ENCODE assay signal across 15 mouse cellular contexts in the genomic region with DNA sequence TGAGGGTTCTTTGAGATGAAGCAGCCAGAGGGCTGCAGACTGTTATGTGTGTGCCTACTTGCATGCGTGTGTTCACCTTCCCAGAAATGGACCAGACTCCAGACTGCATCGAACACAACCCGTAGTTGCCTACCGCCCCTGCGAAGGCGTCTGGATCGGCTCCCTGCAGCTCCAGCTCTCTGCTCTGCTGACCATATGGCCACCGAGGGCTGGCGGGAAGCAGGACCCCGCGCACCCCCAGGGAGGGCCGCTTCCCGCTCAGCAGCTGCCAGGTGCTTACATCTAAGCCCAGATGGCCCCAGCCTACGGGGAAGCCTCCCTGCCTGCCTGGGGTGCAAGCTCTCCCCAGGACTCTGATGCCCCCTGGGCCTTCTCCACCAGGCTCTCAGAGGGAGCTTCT.
DNase-seq lines count a peak whose midpoint lies in the region; ATAC-seq and TF ChIP-seq lines count a peak whose summit lies in the region.
"Had no signal": no experiment of that assay in that cellular context is flagged by ENCODE, and none has a peak within 500 bp of the region (broad histone marks: within the 10 kb centered on the region; RNA-seq: fewer than 3 reads in every experiment).

No protein-coding gene starts in this region.

- no peak for ATAC-seq in forebrain, embryonic 15.5 days (replicated peaks)
- ATAC-seq in midbrain, postnatal 0 days (ENCODE audit: low FRiP score), result no peak
- 0 out of 2 replicates have a peak, but pooled peaks have one; percentile 53 for ATAC-seq in limb, embryonic 11.5 days (ENCODE audit: insufficient number of reproducible peaks, low FRiP score, low TSS enrichment, low read depth)
- no peak for ATAC-seq in kidney, embryonic 16.5 days (ENCODE audit: low FRiP score, low TSS enrichment)

- H3K9ac ChIP-seq in forebrain, embryonic 15.5 days (replicated peaks), result no peak overlapping the region
- H3K9ac ChIP-seq in midbrain, postnatal 0 days (replicated peaks; ENCODE audit: low read length, poor library complexity, severe bottlenecking), result no peak overlapping the region
- H3K9ac ChIP-seq in limb, embryonic 11.5 days (ENCODE audit: low read length), result peak overlapping the region; percentile 43
- no peak overlapping the region for H3K9ac ChIP-seq in kidney, embryonic 16.5 days (replicated peaks; ENCODE audit: low read length)
- H3K9ac ChIP-seq: embryonic facial prominence, embryonic 12.5 days; limb, embryonic 15.5 days had no signal

- TF ChIP-seq CTCF in midbrain, postnatal 0 days (IDR thresholded peaks at IDR 0.05), result no peak

- 0 out of 2 replicates have a peak overlapping the region, but pooled peaks have one; percentile 11 for H3K27ac ChIP-seq in forebrain, embryonic 10.5 days
- H3K27ac ChIP-seq in forebrain, embryonic 15.5 days (replicated peaks), result no peak overlapping the region
- H3K27ac ChIP-seq in midbrain, embryonic 10.5 days (replicated peaks), result 0 out of 2 replicates have a peak overlapping the region, but pooled peaks have one; percentile 17
- H3K27ac ChIP-seq in midbrain, postnatal 0 days (ENCODE audit: low read depth, low read length), result no peak overlapping the region
- no peak overlapping the region for H3K27ac ChIP-seq in limb, embryonic 11.5 days (replicated peaks; ENCODE audit: low read depth, low read length)
- H3K27ac ChIP-seq in kidney, embryonic 16.5 days (ENCODE audit: low read length), result no peak overlapping the region
- H3K27ac ChIP-seq: embryonic facial prominence, embryonic 12.5 days; limb, embryonic 15.5 days; macrophage had no signal

- DNase-seq in forebrain, embryonic 10.5 days (ENCODE audit: extremely low spot score, low spot score), result no peak
- peak; percentile 10 for DNase-seq in midbrain, embryonic 10.5 days (ENCODE audit: low spot score)
- no peak for DNase-seq in midbrain, postnatal 0 days (ENCODE audit: low spot score)
- DNase-seq in ZHBTc4 (ENCODE audit: low read depth, low spot score), result peak; percentile 9
- DNase-seq in limb, embryonic 11.5 days (ENCODE audit: low spot score), result peak; percentile 45
- DNase-seq in right cerebral cortex, postnatal 10 days (ENCODE audit: low spot score in 2 of 2), result no peak
- DNase-seq: kidney, adult 11 months; kidney, postnatal 25 days; lung, adult 2 months; right cerebral cortex, adult 18-20 months had no signal

- H3K4me3 ChIP-seq in forebrain, embryonic 10.5 days, result no peak overlapping the region
- no peak overlapping the region for H3K4me3 ChIP-seq in forebrain, embryonic 15.5 days
- H3K4me3 ChIP-seq in midbrain, embryonic 10.5 days, result no peak overlapping the region
- H3K4me3 ChIP-seq in midbrain, postnatal 0 days (ENCODE audit: low read depth, low read length), result no peak overlapping the region
- no peak overlapping the region for H3K4me3 ChIP-seq in limb, embryonic 11.5 days (ENCODE audit: low read depth, low read length)
- no peak overlapping the region for H3K4me3 ChIP-seq in kidney, embryonic 16.5 days (ENCODE audit: low read length)
- H3K4me3 ChIP-seq: embryonic facial prominence, embryonic 12.5 days; limb, embryonic 15.5 days had no signal

- H3K4me2 ChIP-seq in forebrain, embryonic 15.5 days (replicated peaks), result no peak overlapping the region
- H3K4me2 ChIP-seq in midbrain, postnatal 0 days (ENCODE audit: low read depth, low read length, poor library complexity, severe bottlenecking), result no peak overlapping the region
- H3K4me2 ChIP-seq in limb, embryonic 11.5 days (ENCODE audit: low read depth, severe bottlenecking), result no peak overlapping the region
- no peak overlapping the region for H3K4me2 ChIP-seq in kidney, embryonic 16.5 days (replicated peaks; ENCODE audit: low read depth, low read length)
- H3K4me2 ChIP-seq: embryonic facial prominence, embryonic 12.5 days; limb, embryonic 15.5 days had no signal

- 68% methylated on average over 14 of the region's 14 CpGs for WGBS in forebrain, embryonic 10.5 days
- 79% methylated on average over 14 of the region's 14 CpGs for WGBS in forebrain, embryonic 15.5 days
- WGBS in midbrain, embryonic 10.5 days, result 59% methylated on average over 14 of the region's 14 CpGs
- WGBS in midbrain, postnatal 0 days, result 66% methylated on average over 14 of the region's 14 CpGs
- 21% methylated on average over 14 of the region's 14 CpGs for WGBS in limb, embryonic 11.5 days
- WGBS in kidney, embryonic 16.5 days, result 38% methylated on average over 14 of the region's 14 CpGs

- H3K27me3 ChIP-seq in forebrain, embryonic 10.5 days (ENCODE audit: poor library complexity, severe bottlenecking), result no peaks in the 10 kb centered on the region
- H3K27me3 ChIP-seq in forebrain, embryonic 15.5 days, result no peaks in the 10 kb centered on the region
- H3K27me3 ChIP-seq in midbrain, embryonic 10.5 days (ENCODE audit: low read depth, poor library complexity, severe bottlenecking), result no peaks in the 10 kb centered on the region
- H3K27me3 ChIP-seq in midbrain, postnatal 0 days (ENCODE audit: insufficient read depth, low read length), result no peaks in the 10 kb centered on the region
- no peaks in the 10 kb centered on the region for H3K27me3 ChIP-seq in limb, embryonic 11.5 days (ENCODE audit: control insufficient read depth, insufficient read depth, low read length)
- peaks cover 5% of the 10 kb centered on the region; the same call in 1 of the 2 replicates for H3K27me3 ChIP-seq in kidney, embryonic 16.5 days (ENCODE audit: insufficient read depth, low read length)
- H3K27me3 ChIP-seq: embryonic facial prominence, embryonic 12.5 days; limb, embryonic 15.5 days had no signal

- peaks cover 13% of the 10 kb centered on the region; the same call in 1 of the 2 replicates for H3K4me1 ChIP-seq in forebrain, embryonic 10.5 days
- H3K4me1 ChIP-seq in forebrain, embryonic 15.5 days, result no peaks in the 10 kb centered on the region
- peaks cover 5% of the 10 kb centered on the region for H3K4me1 ChIP-seq in midbrain, embryonic 10.5 days
- H3K4me1 ChIP-seq in midbrain, postnatal 0 days (ENCODE audit: insufficient read depth, low read length), result no peaks in the 10 kb centered on the region; the same call in 1 of the 2 replicates
- H3K4me1 ChIP-seq in limb, embryonic 11.5 days (ENCODE audit: control insufficient read depth, insufficient read depth, low read length), result peaks cover 4% of the 10 kb centered on the region; the same call in 1 of the 2 replicates
- peaks cover 8% of the 10 kb centered on the region for H3K4me1 ChIP-seq in kidney, embryonic 16.5 days (ENCODE audit: insufficient read depth, low read length)

- H3K36me3 ChIP-seq in forebrain, embryonic 10.5 days (replicated peaks), result no peaks in the 10 kb centered on the region
- no peaks in the 10 kb centered on the region for H3K36me3 ChIP-seq in forebrain, embryonic 15.5 days
- H3K36me3 ChIP-seq in midbrain, embryonic 10.5 days, result no peaks in the 10 kb centered on the region
- no peaks in the 10 kb centered on the region for H3K36me3 ChIP-seq in midbrain, postnatal 0 days (ENCODE audit: insufficient read depth, low read length)
- H3K36me3 ChIP-seq in limb, embryonic 11.5 days (ENCODE audit: control insufficient read depth, insufficient read depth, low read length), result no peaks in the 10 kb centered on the region
- no peaks in the 10 kb centered on the region for H3K36me3 ChIP-seq in kidney, embryonic 16.5 days (ENCODE audit: insufficient read depth, low read length)
- H3K36me3 ChIP-seq: embryonic facial prominence, embryonic 12.5 days; limb, embryonic 15.5 days had no signal

- H3K9me3 ChIP-seq in forebrain, embryonic 10.5 days, result no peaks in the 10 kb centered on the region
- H3K9me3 ChIP-seq in forebrain, embryonic 15.5 days, result no peaks in the 10 kb centered on the region
- H3K9me3 ChIP-seq in midbrain, embryonic 10.5 days (replicated peaks), result no peaks in the 10 kb centered on the region
- H3K9me3 ChIP-seq in midbrain, postnatal 0 days (ENCODE audit: low read length), result no peaks in the 10 kb centered on the region
- no peaks in the 10 kb centered on the region for H3K9me3 ChIP-seq in limb, embryonic 11.5 days (ENCODE audit: control insufficient read depth, low read length)
- H3K9me3 ChIP-seq in kidney, embryonic 16.5 days (ENCODE audit: low read length), result no peaks in the 10 kb centered on the region
- H3K9me3 ChIP-seq: embryonic facial prominence, embryonic 12.5 days; limb, embryonic 15.5 days had no signal

Comparison
In these comparisons a context has a peak if more than half of its experiments do, and no peak if none do; other contexts are left out.
1. DNase-seq: peak in midbrain, embryonic 10.5 days (single experiment), ZHBTc4 (single experiment) and limb, embryonic 11.5 days (single experiment); none in forebrain, embryonic 10.5 days (single experiment), midbrain, postnatal 0 days (single experiment) and right cerebral cortex, postnatal 10 days (0 of 2).
2. H3K27ac ChIP-seq: peak in forebrain, embryonic 10.5 days (single experiment) and midbrain, embryonic 10.5 days (single experiment); none in forebrain, embryonic 15.5 days (single experiment), midbrain, postnatal 0 days (single experiment), limb, embryonic 11.5 days (single experiment) and kidney, embryonic 16.5 days (single experiment).